18 mouse cellular contexts compared by ENCODE assay signal in the genomic region with DNA sequence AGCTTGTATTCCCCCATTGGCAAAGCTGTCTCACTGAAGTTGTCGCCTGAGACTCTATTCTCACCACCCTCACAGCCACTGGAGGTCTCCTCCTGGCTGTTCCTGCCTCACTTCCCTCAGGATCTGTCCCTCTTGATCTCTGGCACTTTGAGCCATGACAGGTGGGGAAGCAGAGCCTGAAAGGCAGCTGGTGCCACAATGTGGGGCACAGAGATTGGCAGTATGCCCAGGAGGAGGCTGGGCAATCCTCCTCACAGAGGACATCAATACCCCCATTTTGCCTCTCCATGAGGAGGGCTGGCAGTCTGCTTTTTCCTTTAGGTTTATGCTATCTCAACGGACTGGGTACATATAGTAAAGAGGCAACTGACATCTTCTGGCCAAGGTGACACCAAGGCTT.
A peak's percentile ranks its signal among the peaks of the same experiment; 100 is the strongest.
DNase-seq lines count a peak whose midpoint lies in the region; ATAC-seq and TF ChIP-seq lines count a peak whose summit lies in the region.
"Had no signal": no experiment of that assay in that cellular context is flagged by ENCODE, and none has a peak within 500 bp of the region (broad histone marks: within the 10 kb centered on the region; RNA-seq: fewer than 3 reads in every experiment).

No protein-coding gene starts in this region.

- no peaks in the 10 kb centered on the region for H3K9me3 ChIP-seq in forebrain, embryonic 13.5 days (replicated peaks)
- H3K9me3 ChIP-seq in forebrain, postnatal 0 days (ENCODE audit: low read length) = no peaks in the 10 kb centered on the region
- no peaks in the 10 kb centered on the region for H3K9me3 ChIP-seq in midbrain, embryonic 14.5 days (ENCODE audit: control insufficient read depth, low read length)
- no peaks in the 10 kb centered on the region for H3K9me3 ChIP-seq in midbrain, embryonic 16.5 days (replicated peaks; ENCODE audit: control insufficient read depth, low read length, poor library complexity, severe bottlenecking)
- H3K9me3 ChIP-seq: embryonic facial prominence, embryonic 12.5 days; intestine, embryonic 15.5 days had no signal

- H3K27me3 ChIP-seq in forebrain, embryonic 13.5 days = no peaks in the 10 kb centered on the region
- no peaks in the 10 kb centered on the region for H3K27me3 ChIP-seq in forebrain, postnatal 0 days (ENCODE audit: insufficient read depth, low read length)
- H3K27me3 ChIP-seq in midbrain, embryonic 14.5 days (ENCODE audit: control insufficient read depth, insufficient read depth, low read length) = no peaks in the 10 kb centered on the region
- H3K27me3 ChIP-seq in midbrain, embryonic 16.5 days (ENCODE audit: control insufficient read depth, insufficient read depth, low read depth, low read length) = no peaks in the 10 kb centered on the region
- no peaks in the 10 kb centered on the region for H3K27me3 ChIP-seq in myocyte (ENCODE audit: control insufficient read depth, insufficient read depth, insufficient read length)
- H3K27me3 ChIP-seq: embryonic facial prominence, embryonic 12.5 days; intestine, embryonic 15.5 days had no signal

- no peak for TF ChIP-seq POLR2A in myocyte (IDR thresholded peaks at IDR 0.05; ENCODE audit: insufficient read length, low read depth)

- no peak for DNase-seq in forebrain, postnatal 0 days
- peak; percentile 26 for DNase-seq in midbrain, embryonic 14.5 days
- DNase-seq in cerebellum, adult 8-10 months = peak; percentile 37
- DNase-seq in right cerebral cortex, postnatal 10 days (ENCODE audit: low spot score in 2 of 2) = no peak
- DNase-seq: gastrocnemius, adult 2 months; heart, adult 2 months; heart, postnatal 10 days; lung, embryonic 14.5 days; thymus, postnatal 36 days had no signal

- H3K79me2 ChIP-seq in myocyte (ENCODE audit: control insufficient read depth, insufficient read depth) = no peaks in the 10 kb centered on the region

- ATAC-seq in forebrain, embryonic 13.5 days = peak; percentile 70; the same call in 1 of the 2 replicates
- no peak for ATAC-seq in forebrain, postnatal 0 days
- peak; percentile 48; the same call in 1 of the 2 replicates for ATAC-seq in midbrain, embryonic 14.5 days (ENCODE audit: low FRiP score, low TSS enrichment)
- ATAC-seq in midbrain, embryonic 16.5 days = no peak
- ATAC-seq: activated CD4-positive, CD25-positive, alpha-beta regulatory T cell, adult 4 months; intestine, embryonic 15.5 days had no signal

- TF ChIP-seq CTCF in forebrain, postnatal 0 days (IDR thresholded peaks at IDR 0.05; ENCODE audit: low read depth) = no peak

- 62% methylated on average over 2 of the region's 2 CpGs for WGBS in forebrain, embryonic 13.5 days
- WGBS in forebrain, postnatal 0 days = 36% methylated on average over 2 of the region's 2 CpGs
- WGBS in midbrain, embryonic 14.5 days = 71% methylated on average over 2 of the region's 2 CpGs
- WGBS in midbrain, embryonic 16.5 days = 61% methylated on average over 2 of the region's 2 CpGs

- peaks cover 7% of the 10 kb centered on the region; the same call in 1 of the 2 replicates for H3K4me1 ChIP-seq in forebrain, embryonic 13.5 days
- no peaks in the 10 kb centered on the region for H3K4me1 ChIP-seq in forebrain, postnatal 0 days (ENCODE audit: insufficient read depth)
- no peaks in the 10 kb centered on the region for H3K4me1 ChIP-seq in midbrain, embryonic 14.5 days (ENCODE audit: control insufficient read depth, insufficient read depth, low read length)
- no peaks in the 10 kb centered on the region for H3K4me1 ChIP-seq in midbrain, embryonic 16.5 days (ENCODE audit: control insufficient read depth, insufficient read depth, low read length)
- H3K4me1 ChIP-seq: embryonic facial prominence, embryonic 12.5 days; intestine, embryonic 15.5 days had no signal

- no peak overlapping the region for H3K4me2 ChIP-seq in forebrain, embryonic 13.5 days
- no peak overlapping the region for H3K4me2 ChIP-seq in forebrain, postnatal 0 days (ENCODE audit: low read depth)
- H3K4me2 ChIP-seq in midbrain, embryonic 14.5 days (ENCODE audit: low read length) = no peak overlapping the region
- no peak overlapping the region for H3K4me2 ChIP-seq in midbrain, embryonic 16.5 days (ENCODE audit: low read length)
- H3K4me2 ChIP-seq in myocyte (ENCODE audit: low read depth) = no peak overlapping the region
- H3K4me2 ChIP-seq: embryonic facial prominence, embryonic 12.5 days; intestine, embryonic 15.5 days; liver, embryonic 11.5 days; lung, embryonic 14.5 days had no signal

- no peak overlapping the region for H3K4me3 ChIP-seq in forebrain, embryonic 13.5 days
- H3K4me3 ChIP-seq in forebrain, postnatal 0 days (ENCODE audit: low read depth, low read length) = no peak overlapping the region
- no peak overlapping the region for H3K4me3 ChIP-seq in midbrain, embryonic 14.5 days (replicated peaks; ENCODE audit: low read depth, low read length)
- H3K4me3 ChIP-seq in midbrain, embryonic 16.5 days (ENCODE audit: low read depth, low read length) = no peak overlapping the region
- no peak overlapping the region for H3K4me3 ChIP-seq in myocyte
- H3K4me3 ChIP-seq: embryonic facial prominence, embryonic 12.5 days; gastrocnemius, adult 2 months; heart, adult 2 months; intestine, embryonic 15.5 days had no signal

- H3K27ac ChIP-seq in forebrain, embryonic 13.5 days = no peak overlapping the region
- no peak overlapping the region for H3K27ac ChIP-seq in forebrain, postnatal 0 days (ENCODE audit: low read depth, low read length)
- H3K27ac ChIP-seq in midbrain, embryonic 14.5 days (replicated peaks; ENCODE audit: low read depth, low read length) = no peak overlapping the region
- H3K27ac ChIP-seq in midbrain, embryonic 16.5 days (ENCODE audit: low read length) = no peak overlapping the region
- H3K27ac ChIP-seq: embryonic facial prominence, embryonic 12.5 days; gastrocnemius, adult 2 months; heart, adult 2 months; intestine, embryonic 15.5 days; kidney, postnatal 0 days; stomach, postnatal 0 days had no signal

- H3K36me3 ChIP-seq in forebrain, embryonic 13.5 days (ENCODE audit: poor library complexity, severe bottlenecking) = no peaks in the 10 kb centered on the region
- no peaks in the 10 kb centered on the region for H3K36me3 ChIP-seq in forebrain, postnatal 0 days (ENCODE audit: insufficient read depth)
- no peaks in the 10 kb centered on the region for H3K36me3 ChIP-seq in midbrain, embryonic 14.5 days (ENCODE audit: control insufficient read depth, insufficient read depth, low read length)
- H3K36me3 ChIP-seq in midbrain, embryonic 16.5 days (ENCODE audit: control insufficient read depth, insufficient read depth, low read length) = no peaks in the 10 kb centered on the region
- no peaks in the 10 kb centered on the region for H3K36me3 ChIP-seq in myocyte (ENCODE audit: control insufficient read depth, insufficient read depth)
- H3K36me3 ChIP-seq: embryonic facial prominence, embryonic 12.5 days; intestine, embryonic 15.5 days had no signal

- no peak overlapping the region for H3ac ChIP-seq in myocyte (ENCODE audit: control insufficient read depth, insufficient read length)

- no peak overlapping the region for H3K9ac ChIP-seq in forebrain, embryonic 13.5 days
- no peak overlapping the region for H3K9ac ChIP-seq in forebrain, postnatal 0 days
- H3K9ac ChIP-seq in midbrain, embryonic 14.5 days (replicated peaks; ENCODE audit: low read length) = no peak overlapping the region
- no peak overlapping the region for H3K9ac ChIP-seq in midbrain, embryonic 16.5 days (ENCODE audit: low read depth, low read length)
- H3K9ac ChIP-seq: embryonic facial prominence, embryonic 12.5 days; intestine, embryonic 15.5 days; lung, embryonic 14.5 days had no signal

TF ChIP-seq in myocyte, 11 proteins besides CTCF, POLR2A, EP300 and RAD21:
- TF ChIP-seq MAX (IDR thresholded peaks at IDR 0.05; ENCODE audit: low read depth) (no peak), E2F4 (IDR thresholded peaks at IDR 0.05; ENCODE audit: insufficient read depth) (no peak), USF1 (IDR thresholded peaks at IDR 0.05; ENCODE audit: low read depth) (no peak), TCF12 (IDR thresholded peaks at IDR 0.05; ENCODE audit: insufficient read depth, poor library complexity, severe bottlenecking) (no peak), POLR2AphosphoS2 (IDR thresholded peaks at IDR 0.05; ENCODE audit: insufficient read length, low read depth) (no peak), REST (IDR thresholded peaks at IDR 0.05; ENCODE audit: insufficient read depth, insufficient read length) (no peak), SRF (IDR thresholded peaks at IDR 0.05; ENCODE audit: control insufficient read depth, insufficient read length, low read depth) (no peak), TCF3 (IDR thresholded peaks at IDR 0.05; ENCODE audit: insufficient read length, low read depth) (peak; percentile 12), CEBPB (IDR thresholded peaks at IDR 0.05; ENCODE audit: insufficient read depth, poor library complexity, severe bottlenecking) (no peak), MYOD1 (IDR thresholded peaks at IDR 0.05; ENCODE audit: control insufficient read depth in 1 of 3, insufficient read length in 2 of 3, low read depth in 2 of 3) (peak in 2 of 3 experiments; percentile 67 to 72), MYOG (IDR thresholded peaks at IDR 0.05; ENCODE audit: control insufficient read depth in 1 of 3, insufficient read depth in 1 of 3, insufficient read length in 2 of 3, low read depth in 2 of 3) (peak in 2 of 3 experiments; percentile 51 to 76)

Comparison
In these comparisons a context has a peak if more than half of its experiments do, and no peak if none do; other contexts are left out.
1. ATAC-seq: peak in forebrain, embryonic 13.5 days (single experiment) and midbrain, embryonic 14.5 days (single experiment); none in forebrain, postnatal 0 days (single experiment) and midbrain, embryonic 16.5 days (single experiment).
2. DNase-seq: peak in midbrain, embryonic 14.5 days (single experiment) and cerebellum, adult 8-10 months (single experiment); none in forebrain, postnatal 0 days (single experiment) and right cerebral cortex, postnatal 10 days (0 of 2).